Mouse (Mus musculus) kidney, adult 9 months (tissue): ENCODE measurements around the gene Psmd9.
A peak's percentile ranks its signal among the peaks of the same experiment; 100 is the strongest.

ENCODE experiments used
- DNase-seq: peaks from one replicate; pipeline ENCODE4 v3.0.0; 2022

The Psmd9 gene

GRCm38 (mm10) chr5:123137910-123138229 lies 31.3 kb upstream of the Psmd9 start:
- no peak for DNase-seq

GRCm38 (mm10) chr5:123138230-123138911 lies 30.8 kb upstream of the Psmd9 start:
- DNase-seq: peak; percentile 81

GRCm38 (mm10) chr5:123138953-123139721 lies 30.1 kb upstream of the Psmd9 start:
- peak; percentile 91 for DNase-seq

GRCm38 (mm10) chr5:123139722-123140627 lies 29.2 kb upstream of the Psmd9 start:
- peak; percentile 45 for DNase-seq

- DNase-seq: peak; percentile 97
Observed at GRCm38 (mm10) chr5:123140694-123141554, 28.3 kb upstream of the Psmd9 start.

GRCm38 (mm10) chr5:123141555-123142160 lies 27.6 kb upstream of the Psmd9 start:
- DNase-seq: no peak

GRCm38 (mm10) chr5:123142161-123143157 lies 26.8 kb upstream of the Psmd9 start, which contains the start of gene Setd1b:
Gene Setd1b, plus strand, starts transcription at chr5:123142193.
- peak; percentile 78 for DNase-seq

- DNase-seq: no peak
Observed at GRCm38 (mm10) chr5:123143251-123143970, 25.8 kb upstream of the Psmd9 start.

- no peak for DNase-seq
Observed at GRCm38 (mm10) chr5:123143971-123144745, 25.1 kb upstream of the Psmd9 start.

- DNase-seq: no peak
Observed at GRCm38 (mm10) chr5:123144746-123145590, 24.2 kb upstream of the Psmd9 start.

GRCm38 (mm10) chr5:123146357-123146756 lies 22.9 kb upstream of the Psmd9 start:
- DNase-seq: no peak

- DNase-seq: no peak
Observed at GRCm38 (mm10) chr5:123147569-123147968, 21.6 kb upstream of the Psmd9 start.

GRCm38 (mm10) chr5:123148073-123148722 lies 21.0 kb upstream of the Psmd9 start:
- no peak for DNase-seq

GRCm38 (mm10) chr5:123149451-123150400 lies 19.5 kb upstream of the Psmd9 start:
- DNase-seq: peak; percentile 94

GRCm38 (mm10) chr5:123150641-123151040 lies 18.6 kb upstream of the Psmd9 start:
- no peak for DNase-seq

GRCm38 (mm10) chr5:123151077-123151476 lies 18.1 kb upstream of the Psmd9 start:
- DNase-seq: no peak
